Mouse (Mus musculus) liver, adult 2 months (tissue): Measurements from ENCODE around the gene Vpreb3.

Experiments
- CTCF ChIP-seq: fragments of 200-500 bp; IDR thresholded peaks from 2 replicates; pipeline ENCODE4 v1.5.1; 2011; ENCODE audit warnings: low read depth, low read length, control low read depth
- POLR2A ChIP-seq: fragments of 200-500 bp; IDR thresholded peaks from 2 replicates; pipeline ENCODE4 v1.6.1; 2011; ENCODE audit warnings: low read length, control low read depth; ENCODE audit not compliant: insufficient read depth; ENCODE audit errors: extremely low read depth

- TF ChIP-seq CTCF (no peak), POLR2A (no peak)
Measured at GRCm38 (mm10) chr10:75898039-75898564, 44.8 kb upstream of the Vpreb3 start.
